Mouse (Mus musculus) heart, embryonic 11.5 days (tissue): Measurements from ENCODE around the gene Rbm20. TPM values are rescaled to one million over a fixed set of nuclear protein-coding genes. Genes with fewer than 3 reads are reported as not detected.
A peak's percentile ranks its signal among the peaks of the same experiment; 100 is the strongest.
"Not testable (repeated sequence)": the region's sequence is repeated elsewhere in the genome, so short reads cannot be mapped to it uniquely, and the experiment has no call there.

Source experiments
- ATAC-seq: fragments of 200-750 bp; cut with Nextera tagmentation; replicated peaks from 2 replicates; pipeline ENCODE4 v1.8.0; 2017; ENCODE audit warnings: moderate library complexity; ENCODE audit not compliant: insufficient number of reproducible peaks, low FRiP score, low TSS enrichment
- H3K27ac ChIP-seq: fragments of 300-500 bp; sonication (generic); 2 replicates; pipeline ENCODE4 v1.5.1; 2014; ENCODE audit warnings: mild to moderate bottlenecking, low read depth, low read length
- H3K27me3 ChIP-seq: fragments of 300-500 bp; sonication (generic); 2 replicates; pipeline ENCODE4 v1.6.1; 2014; ENCODE audit warnings: mild to moderate bottlenecking, low read length, mixed read lengths; ENCODE audit not compliant: control insufficient read depth, insufficient read depth
- H3K36me3 ChIP-seq: fragments of 300-500 bp; sonication (generic); 2 replicates; pipeline ENCODE4 v1.6.1; 2014; ENCODE audit warnings: mild to moderate bottlenecking, low read length, moderate library complexity, mixed read lengths; ENCODE audit not compliant: control insufficient read depth, insufficient read depth
- H3K4me1 ChIP-seq: fragments of 300-500 bp; sonication (generic); 2 replicates; pipeline ENCODE4 v1.6.1; 2014; ENCODE audit warnings: low read length; ENCODE audit not compliant: control insufficient read depth, insufficient read depth
- H3K4me2 ChIP-seq: fragments of 300-500 bp; sonication (generic); 2 replicates; pipeline ENCODE4 v1.6.1; 2014; ENCODE audit warnings: mild to moderate bottlenecking, moderate library complexity
- H3K4me3 ChIP-seq: fragments of 300-500 bp; sonication (generic); 2 replicates; pipeline ENCODE4 v1.5.1; 2014; ENCODE audit warnings: low read depth, low read length
- H3K9ac ChIP-seq: fragments of 300-500 bp; sonication (generic); 2 replicates; pipeline ENCODE4 v1.6.1; 2014; ENCODE audit warnings: mild to moderate bottlenecking, low read depth, low read length, moderate library complexity
- H3K9me3 ChIP-seq: fragments of 300-500 bp; sonication (generic); replicated peaks from 2 replicates; pipeline ENCODE4 v1.6.1; 2016; ENCODE audit warnings: low read length; ENCODE audit not compliant: control insufficient read depth
- WGBS: fragments of 180-500 bp; shearing (Covaris S2); extraction: QIAGEN DNeasy Blood & Tissue Kit; methylation state at CpG from one replicate; pipeline ENCODE4 v1.1.7; 2014; ENCODE audit not compliant: insufficient replicate concordance; 5-methylcytosine and 5-hydroxymethylcytosine counted together
- polyA plus RNA-seq: library from polyadenylated mRNA; unstranded; fragments of >200 nt; fragmentation: Nextera tagmentation; extraction: Ambion mirVana; gene quantifications from 2 replicates; pipeline ENCODE4 v1.2.1, GENCODE M21; 2014

Rbm20 gene
- polyA plus RNA-seq, 1 experiment from 2014 or later = 25.0 TPM

DNA sequence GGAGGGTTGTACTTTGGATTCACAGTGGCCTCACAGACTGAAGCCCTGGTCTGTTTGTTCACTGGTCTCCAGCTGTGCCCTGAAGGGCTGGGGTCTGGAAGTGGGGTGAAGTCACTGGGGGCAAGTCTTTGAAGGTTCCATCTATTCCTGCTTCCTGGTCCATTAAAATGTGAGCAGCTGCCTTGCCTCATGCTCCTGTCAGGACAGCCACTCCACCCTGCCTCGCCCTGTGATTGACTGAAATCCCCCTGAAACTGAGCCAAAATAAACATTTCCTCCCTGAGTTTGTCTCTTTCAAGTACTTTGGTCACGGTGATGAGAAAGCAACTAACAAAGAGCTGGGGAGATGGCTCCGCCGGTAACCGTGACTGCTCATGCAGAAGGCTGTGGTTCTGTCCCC lies 27.3 kb upstream of the Rbm20 start:
- Histone ChIP-seq H3K9ac (no peak overlapping the region), H3K27me3 (no peaks in the 10 kb centered on the region), H3K4me2 (no peak overlapping the region), H3K27ac (0 out of 2 replicates have a peak overlapping the region, but pooled peaks have one; percentile 15), H3K9me3 (no peaks in the 10 kb centered on the region), H3K4me3 (no peak overlapping the region), H3K36me3 (peaks cover 12% of the 10 kb centered on the region), H3K4me1 (peaks cover 38% of the 10 kb centered on the region)
- WGBS = 52% methylated on average over 5 of the region's 5 CpGs
- ATAC-seq = 0 out of 2 replicates have a peak, but pooled peaks have one; percentile 9

DNA sequence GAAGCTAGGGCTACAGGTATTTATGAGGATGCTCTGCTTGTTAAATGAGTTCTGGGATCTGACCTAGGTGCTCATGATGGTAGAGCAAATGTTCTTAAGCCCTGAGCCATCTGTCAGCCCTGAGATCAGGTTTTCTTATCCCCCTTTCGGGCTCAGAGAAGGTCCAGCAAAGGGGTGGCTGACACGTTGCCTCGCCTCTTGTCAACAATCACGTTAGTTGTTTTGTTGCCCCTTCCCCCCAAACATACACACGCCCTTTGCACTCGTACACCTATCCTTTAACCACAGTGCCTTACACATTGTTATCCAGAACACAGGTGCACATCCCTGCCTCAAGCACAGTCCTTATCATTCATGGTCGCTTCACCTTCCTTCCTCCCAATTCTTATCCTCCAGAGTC lies 26.2 kb upstream of the Rbm20 start:
- Histone ChIP-seq H3K9me3 (no peaks in the 10 kb centered on the region), H3K4me1 (peaks cover 38% of the 10 kb centered on the region), H3K27ac (no peak overlapping the region), H3K36me3 (peaks cover 7% of the 10 kb centered on the region; the same call in 1 of the 2 replicates), H3K27me3 (no peaks in the 10 kb centered on the region), H3K4me2 (no peak overlapping the region), H3K9ac (no peak overlapping the region), H3K4me3 (no peak overlapping the region)
- 64% methylated on average over 7 of the region's 7 CpGs for WGBS
- no peak for ATAC-seq

DNA sequence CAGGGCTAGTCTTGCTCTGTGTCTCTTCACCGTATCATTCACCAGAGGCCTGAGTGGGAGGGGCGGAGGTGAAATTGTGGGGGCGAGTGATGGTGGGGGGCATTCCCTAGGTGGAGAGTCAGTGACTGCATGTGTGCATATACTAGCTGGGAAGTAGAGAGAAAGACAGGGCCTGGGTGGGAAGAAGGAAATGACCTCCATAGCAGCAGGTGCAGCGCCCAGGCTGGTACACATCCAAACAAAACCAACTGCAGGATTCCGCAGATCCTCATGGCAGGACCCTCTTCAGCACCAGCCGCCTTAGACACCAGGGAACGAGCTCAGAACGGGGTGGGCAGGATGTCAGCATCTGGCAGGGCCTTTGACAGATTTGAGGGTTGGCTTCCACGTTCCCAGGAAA lies 24.8 kb upstream of the Rbm20 start:
- Histone ChIP-seq H3K4me2 (no peak overlapping the region; the same call in 1 of the 2 replicates), H3K36me3 (no peaks in the 10 kb centered on the region), H3K4me3 (no peak overlapping the region), H3K27ac (no peak overlapping the region), H3K9me3 (no peaks in the 10 kb centered on the region), H3K27me3 (no peaks in the 10 kb centered on the region), H3K9ac (no peak overlapping the region), H3K4me1 (peaks cover 38% of the 10 kb centered on the region)
- ATAC-seq = no peak
- WGBS = 66% methylated on average over 9 of the region's 9 CpGs

GRCm38 (mm10) chr19:53653624-53654467 lies 23.3 kb upstream of the Rbm20 start:
- Histone ChIP-seq H3K9me3 (no peaks in the 10 kb centered on the region), H3K27ac (peak overlapping the region; percentile 88), H3K4me1 (peaks cover 34% of the 10 kb centered on the region), H3K4me2 (peak overlapping the region; percentile 50), H3K27me3 (no peaks in the 10 kb centered on the region), H3K4me3 (no peak overlapping the region), H3K9ac (peak overlapping the region; percentile 49; the same call in 1 of the 2 replicates), H3K36me3 (no peaks in the 10 kb centered on the region)
- peak; percentile 44; the same call in 1 of the 2 replicates for ATAC-seq
- 49% methylated on average over 20 of the region's 20 CpGs for WGBS

GRCm38 (mm10) chr19:53656443-53656842 lies 20.7 kb upstream of the Rbm20 start:
- ATAC-seq = not testable (repeated sequence)
- peaks cover 34% of the 10 kb centered on the region for H3K4me1 ChIP-seq
- 81% methylated on average over 11 of the region's 11 CpGs for WGBS

GRCm38 (mm10) chr19:53657437-53657836 lies 19.7 kb upstream of the Rbm20 start:
- H3K9ac ChIP-seq = no peak overlapping the region
- 39% methylated on average over 5 of the region's 5 CpGs for WGBS
- no peak overlapping the region for H3K27ac ChIP-seq
- no peaks in the 10 kb centered on the region for H3K27me3 ChIP-seq
- H3K4me1 ChIP-seq = peaks cover 38% of the 10 kb centered on the region
- ATAC-seq = no peak
- H3K36me3 ChIP-seq = no peaks in the 10 kb centered on the region
- H3K4me2 ChIP-seq = no peak overlapping the region
- H3K9me3 ChIP-seq = no peaks in the 10 kb centered on the region
- H3K4me3 ChIP-seq = no peak overlapping the region

More at GRCm38 (mm10) chr19:53656443-53656842, 20.7 kb upstream of the Rbm20 start:
- not testable (repeated sequence) for H3K9ac ChIP-seq, H3K36me3 ChIP-seq, H3K4me3 ChIP-seq, H3K9me3 ChIP-seq, H3K27ac ChIP-seq, H3K27me3 ChIP-seq, H3K4me2 ChIP-seq

DNA sequence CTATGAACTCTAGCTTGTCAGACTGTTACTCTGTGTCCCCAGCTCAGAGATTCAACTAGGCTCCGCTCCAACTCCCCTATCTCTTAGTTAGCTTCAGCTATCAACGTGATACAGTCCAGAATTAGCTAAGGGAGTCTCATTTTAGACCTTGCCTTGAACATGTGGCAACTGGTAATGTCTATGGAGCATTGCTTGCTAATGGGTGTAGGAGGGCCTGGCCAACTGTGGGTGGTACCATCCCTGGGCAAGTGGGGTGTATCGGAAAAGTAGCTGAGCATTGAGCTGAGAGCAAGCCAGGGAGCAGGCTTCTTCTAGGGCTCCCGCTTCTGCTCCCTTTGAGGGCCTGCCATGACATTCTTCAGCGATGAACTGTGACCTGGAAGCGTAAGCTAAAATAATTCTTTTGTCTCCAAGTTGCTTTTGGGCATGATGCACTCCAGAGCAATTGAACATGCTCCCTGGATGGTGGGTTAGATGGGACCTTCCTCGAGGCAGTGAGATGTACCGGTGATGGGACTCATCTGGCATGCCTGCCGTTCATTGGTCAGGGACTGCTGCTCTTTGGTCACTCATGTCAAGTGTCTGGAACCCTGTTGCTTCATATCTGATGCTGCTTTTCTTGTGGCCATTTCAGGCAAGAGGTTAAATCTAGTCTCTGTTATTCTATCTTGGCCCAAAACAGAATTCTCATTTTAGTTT lies 16.2 kb upstream of the Rbm20 start:
- 53% methylated on average over 9 of the region's 9 CpGs for WGBS
- H3K4me1 ChIP-seq = peaks cover 21% of the 10 kb centered on the region
- no peak overlapping the region for H3K4me2 ChIP-seq
- 0 out of 2 replicates have a peak, but pooled peaks have one; percentile 22 for ATAC-seq
- H3K4me3 ChIP-seq = no peak overlapping the region
- H3K9me3 ChIP-seq = no peaks in the 10 kb centered on the region
- H3K9ac ChIP-seq = no peak overlapping the region
- peak overlapping the region; percentile 50 for H3K27ac ChIP-seq
- no peaks in the 10 kb centered on the region for H3K27me3 ChIP-seq
- H3K36me3 ChIP-seq = no peaks in the 10 kb centered on the region

DNA sequence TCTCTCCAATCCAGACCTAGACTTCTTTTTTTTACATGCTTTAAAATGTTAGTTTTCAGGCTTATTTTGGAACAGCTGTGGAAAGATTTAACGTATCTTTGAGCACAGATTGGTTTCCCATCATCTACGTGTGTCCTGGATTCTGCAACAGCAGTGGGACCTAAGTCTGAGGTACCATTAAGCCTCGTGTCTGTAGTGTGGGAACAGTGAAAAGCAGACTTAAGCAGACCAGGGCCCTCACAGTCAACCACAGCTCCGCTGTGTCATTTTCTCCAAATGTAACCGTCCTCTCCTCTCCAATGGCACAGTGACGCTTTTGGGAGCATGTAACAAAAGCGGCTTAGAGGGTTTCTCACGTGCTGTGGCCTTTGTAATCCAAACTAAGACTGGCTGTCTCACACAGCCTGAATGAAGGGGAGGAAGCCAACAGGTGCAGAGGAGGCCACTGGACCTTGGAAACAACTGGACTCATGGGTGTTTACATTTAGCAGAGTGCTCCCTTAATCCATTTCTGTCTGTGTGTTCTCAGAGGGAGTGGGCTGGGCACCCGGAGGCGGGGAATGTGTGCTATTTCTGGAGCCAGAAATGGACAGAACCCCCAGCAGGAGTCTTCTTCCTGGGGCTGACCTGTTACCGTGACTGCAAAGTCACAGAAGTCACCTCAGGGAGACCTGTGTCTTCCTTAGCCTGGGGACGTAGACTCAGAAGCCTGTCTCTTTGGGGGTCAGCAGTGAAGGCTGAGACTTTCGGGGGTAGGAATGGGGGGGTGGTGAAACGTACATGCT lies 15.0 kb upstream of the Rbm20 start:
- Histone ChIP-seq H3K4me1 (peaks cover 26% of the 10 kb centered on the region), H3K9me3 (no peaks in the 10 kb centered on the region), H3K4me3 (no peak overlapping the region), H3K36me3 (no peaks in the 10 kb centered on the region), H3K27ac (peak overlapping the region; percentile 74), H3K27me3 (no peaks in the 10 kb centered on the region), H3K4me2 (peak overlapping the region; percentile 36), H3K9ac (no peak overlapping the region)
- 45% methylated on average over 14 of the region's 14 CpGs for WGBS
- no peak for ATAC-seq
